Mouse (Mus musculus) small intestine, adult 2 months (tissue): Measurements from ENCODE around the gene Creb5.

Experiments used
- CTCF ChIP-seq: fragments of 200-500 bp; IDR thresholded peaks from 2 replicates; pipeline ENCODE4 v1.5.1; 2012; ENCODE audit warnings: low read depth, mild to moderate bottlenecking, control low read depth, inconsistent platforms, low read length, moderate library complexity, mixed read lengths; ENCODE audit not compliant: insufficient replicate concordance, insufficient read length; ENCODE audit errors: extremely low read depth
- POLR2A ChIP-seq: fragments of 200-500 bp; IDR thresholded peaks from 2 replicates; pipeline ENCODE4 v1.6.1; 2012; ENCODE audit warnings: low read depth, mild to moderate bottlenecking, control low read depth, inconsistent platforms, low read length, moderate library complexity

- TF ChIP-seq CTCF = no peak
- no peak for TF ChIP-seq POLR2A
Observed at GRCm38 (mm10) chr6:53626044-53626443, 339.0 kb downstream of the Creb5 start.
